Mouse (Mus musculus): ENCODE results near the gene Prelid1.
A peak's percentile ranks its signal among the peaks of the same experiment; 100 is the strongest.

The Prelid1 gene

DNA sequence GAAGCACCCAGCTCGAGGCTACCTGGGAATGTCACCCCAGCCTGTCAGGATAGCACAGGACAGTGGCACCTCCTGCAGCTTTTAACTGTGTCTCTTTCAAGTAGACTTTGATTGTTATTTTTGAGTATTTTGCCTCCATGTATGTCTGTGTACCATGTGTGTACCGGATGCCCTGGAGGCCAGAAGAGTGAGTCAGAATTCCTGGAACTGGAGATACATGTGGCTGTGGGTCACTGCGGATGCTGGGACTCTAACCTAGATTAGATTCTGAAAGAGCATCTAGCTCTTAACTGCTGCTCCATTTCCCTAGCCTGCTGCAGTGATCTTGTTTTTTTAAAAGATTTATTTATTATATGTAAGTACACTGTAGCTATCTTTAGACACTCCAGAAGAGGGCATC is 12.0 kb downstream of the Prelid1 start:
- no peak for DNase-seq (ENCODE audit: extremely low spot score)

DNA sequence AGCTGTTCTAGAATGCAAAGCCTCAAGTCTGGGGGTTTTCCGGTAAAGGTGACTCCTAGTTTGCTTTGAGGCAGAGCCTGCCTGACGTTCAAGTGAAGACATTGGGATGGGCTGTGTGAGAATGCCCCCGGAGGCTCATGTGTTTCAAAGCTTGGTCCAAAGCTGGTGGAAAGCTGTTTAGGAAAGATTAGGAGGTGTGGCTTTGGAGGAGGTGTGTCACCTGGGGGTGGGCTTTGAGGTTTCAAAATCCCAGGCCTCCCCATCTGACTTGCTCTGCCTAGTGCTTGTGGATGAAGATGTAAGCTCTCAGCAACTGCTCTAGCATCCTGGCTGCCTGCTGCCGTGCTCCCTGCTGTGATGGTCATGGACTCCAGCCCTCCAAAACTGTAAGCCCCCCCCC is 15.4 kb downstream of the Prelid1 start:
- DNase-seq (ENCODE audit: extremely low spot score), result no peak

DNA sequence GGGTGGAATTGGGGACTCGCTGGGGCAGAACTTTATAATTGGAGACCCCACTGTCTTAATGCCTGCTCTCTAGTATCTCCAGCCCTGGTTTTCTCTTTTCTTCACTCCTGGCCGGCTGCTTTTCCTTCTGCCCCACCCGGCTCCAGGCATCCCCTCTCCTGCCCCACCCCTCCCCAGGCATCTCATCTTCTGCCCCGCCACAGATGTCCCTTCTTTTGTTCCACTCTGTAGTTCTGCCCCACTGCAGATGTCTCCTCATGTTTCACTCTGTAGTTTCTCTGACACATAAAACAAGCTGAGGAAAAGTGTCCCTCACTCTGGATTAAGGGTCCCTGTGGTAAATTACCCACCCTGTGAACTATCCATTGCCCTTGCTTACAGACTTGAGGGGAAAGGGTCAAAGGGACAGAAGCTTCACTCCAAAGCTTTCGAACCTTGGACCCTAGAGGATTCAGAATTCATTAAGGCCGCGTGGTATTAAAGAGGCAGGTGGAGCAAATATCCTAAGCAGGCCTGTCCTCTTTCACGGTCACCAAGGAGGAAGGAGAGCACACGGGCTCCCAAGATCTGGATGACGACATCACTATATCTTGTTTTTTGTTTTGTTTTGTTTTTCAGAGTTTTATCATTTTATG is 17.2 kb downstream of the Prelid1 start:
- DNase-seq (ENCODE audit: extremely low spot score), result no peak

DNA sequence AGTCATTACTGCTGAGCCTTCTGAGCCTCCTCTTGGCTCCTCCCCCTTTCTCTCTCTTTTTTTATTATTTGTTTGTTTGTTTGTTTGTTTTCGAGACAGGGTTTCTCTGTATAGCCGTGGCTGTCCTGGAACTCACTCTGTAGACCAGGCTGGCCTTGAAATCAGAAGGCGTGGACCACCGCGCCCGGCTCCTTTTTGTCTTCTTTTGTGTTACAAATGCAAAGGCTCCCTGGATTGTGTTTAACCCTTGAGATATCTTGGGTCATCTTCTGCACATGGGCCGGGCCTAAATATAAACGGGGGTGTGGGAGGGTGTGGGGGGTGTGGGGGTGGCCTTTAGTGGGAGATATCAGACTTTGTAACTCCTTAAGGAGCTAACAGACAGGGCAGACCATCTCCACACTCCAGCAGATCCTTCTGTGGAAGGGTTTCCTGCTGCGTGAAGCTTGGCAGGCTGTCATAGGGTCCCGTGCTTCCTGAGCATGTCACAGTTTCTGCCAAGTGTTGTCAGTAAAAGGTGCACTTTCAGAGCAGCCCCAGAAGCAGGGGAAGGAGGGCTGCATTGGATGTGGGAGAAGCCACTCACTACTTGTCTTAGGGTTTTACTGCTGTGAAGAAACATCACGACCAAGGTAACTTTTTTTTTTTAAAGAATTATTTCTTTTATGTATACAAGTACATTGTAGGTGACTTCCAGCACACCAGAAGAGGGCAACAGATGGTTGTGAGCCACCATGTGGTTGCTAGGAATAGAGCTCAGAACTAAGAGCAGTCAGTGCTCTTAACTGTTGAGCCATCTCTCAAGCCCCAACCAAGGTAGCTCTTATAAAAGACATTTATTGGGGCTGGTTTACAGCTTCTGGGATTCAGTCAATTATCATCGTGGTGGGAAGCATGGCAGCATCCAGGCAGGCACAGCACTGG is 18.1 kb downstream of the Prelid1 start:
- no peak for DNase-seq (ENCODE audit: extremely low spot score)

DNA sequence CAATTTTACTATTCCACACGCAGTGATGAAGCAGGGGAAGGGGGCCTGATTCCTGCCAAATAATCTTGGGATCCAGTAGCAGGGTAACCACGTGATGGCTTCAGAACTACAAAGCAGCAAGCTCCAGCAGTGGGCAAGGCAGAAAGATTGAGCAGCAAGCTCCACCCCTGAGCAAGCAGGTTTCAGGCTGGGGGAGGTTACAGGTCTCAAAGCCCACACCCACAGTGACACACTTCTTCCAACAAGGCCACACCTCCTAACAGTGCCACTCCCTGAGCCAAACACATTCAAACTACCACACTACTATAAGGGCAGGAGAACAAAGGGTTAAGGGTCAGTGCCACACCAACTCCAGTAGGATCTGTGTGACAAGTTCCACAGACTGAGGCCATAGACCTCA is 19.0 kb downstream of the Prelid1 start:
- no peak for DNase-seq (ENCODE audit: extremely low spot score)

DNA sequence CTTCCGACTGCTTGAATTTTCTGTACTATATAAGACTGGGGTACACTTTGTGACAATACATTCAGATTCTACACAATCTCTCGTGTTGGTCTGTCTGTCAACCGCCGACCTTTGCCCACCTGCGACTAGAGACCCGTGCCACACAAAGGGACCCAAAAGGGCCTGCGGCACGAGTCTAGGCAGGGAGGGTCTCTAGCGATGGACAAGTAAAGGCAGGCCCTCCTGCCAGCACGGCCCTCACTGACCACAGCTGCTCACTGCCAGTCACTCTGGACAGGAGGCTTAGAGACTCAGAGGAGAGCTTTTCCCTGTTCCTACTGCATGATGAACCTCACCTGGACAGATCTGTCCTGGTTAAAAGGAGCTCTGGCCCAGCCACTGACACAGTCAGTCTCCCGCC is 22.2 kb downstream of the Prelid1 start:
- DNase-seq (ENCODE audit: extremely low spot score), result no peak

DNA sequence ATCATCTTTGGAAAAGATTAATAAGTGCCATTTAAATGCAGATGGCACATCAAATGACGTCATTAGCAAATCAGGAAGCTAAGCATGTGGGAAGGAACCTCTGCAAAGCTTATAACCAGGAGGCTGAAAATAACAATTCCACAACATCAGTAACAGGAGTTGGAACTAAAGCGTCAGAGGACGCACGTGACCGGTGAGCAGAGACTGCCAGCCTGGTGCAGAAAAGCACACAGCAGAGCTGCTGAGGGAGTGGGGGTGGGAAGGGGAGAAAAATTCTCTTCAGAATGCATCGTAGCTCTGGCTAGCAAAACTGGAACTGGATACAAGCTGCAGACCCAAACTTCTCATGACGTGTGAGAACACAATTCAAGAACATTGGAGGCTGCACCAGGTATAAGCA is 24.0 kb downstream of the Prelid1 start:
- no peak for DNase-seq (ENCODE audit: extremely low spot score)

DNA sequence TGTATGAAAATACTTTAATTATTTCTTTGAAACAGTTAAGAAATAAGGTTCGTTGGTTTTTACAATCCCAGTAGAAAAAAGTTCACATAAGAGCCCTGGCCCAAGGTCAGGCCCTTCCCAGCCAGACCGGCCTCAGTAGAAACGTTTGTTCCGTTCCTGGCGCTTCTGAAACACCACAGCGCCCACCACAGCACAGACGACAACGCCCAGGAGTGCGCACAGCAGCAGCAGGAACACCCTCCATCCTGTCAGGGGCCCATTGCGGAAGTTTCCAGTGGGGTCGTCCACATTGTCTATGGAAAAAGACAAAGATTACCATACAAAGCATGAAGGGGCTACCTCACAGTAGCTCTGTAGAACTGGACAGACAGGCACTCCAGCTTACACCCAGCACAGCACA is 26.4 kb downstream of the Prelid1 start:
- DNase-seq (ENCODE audit: extremely low spot score), result no peak

DNA sequence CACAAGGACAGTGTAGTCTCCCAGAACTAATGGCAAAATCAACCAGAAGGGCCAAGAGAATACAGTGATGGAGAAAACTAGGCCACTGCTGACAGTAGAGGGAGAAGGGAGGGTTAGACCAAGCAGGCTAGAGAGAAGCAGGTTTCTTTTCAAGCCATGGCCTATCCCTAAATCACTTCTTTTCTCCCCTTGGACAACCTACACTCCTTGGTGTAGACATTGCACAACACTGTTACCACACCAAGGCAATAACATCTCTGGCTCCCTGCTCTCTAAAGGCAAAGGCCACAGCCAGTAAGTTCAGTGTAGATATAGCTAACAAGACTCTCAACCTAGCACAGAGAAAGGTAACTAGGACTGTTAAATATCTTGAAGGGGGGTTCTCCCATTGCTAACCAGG is 40.8 kb downstream of the Prelid1 start:
- DNase-seq (ENCODE audit: extremely low spot score), result no peak

DNA sequence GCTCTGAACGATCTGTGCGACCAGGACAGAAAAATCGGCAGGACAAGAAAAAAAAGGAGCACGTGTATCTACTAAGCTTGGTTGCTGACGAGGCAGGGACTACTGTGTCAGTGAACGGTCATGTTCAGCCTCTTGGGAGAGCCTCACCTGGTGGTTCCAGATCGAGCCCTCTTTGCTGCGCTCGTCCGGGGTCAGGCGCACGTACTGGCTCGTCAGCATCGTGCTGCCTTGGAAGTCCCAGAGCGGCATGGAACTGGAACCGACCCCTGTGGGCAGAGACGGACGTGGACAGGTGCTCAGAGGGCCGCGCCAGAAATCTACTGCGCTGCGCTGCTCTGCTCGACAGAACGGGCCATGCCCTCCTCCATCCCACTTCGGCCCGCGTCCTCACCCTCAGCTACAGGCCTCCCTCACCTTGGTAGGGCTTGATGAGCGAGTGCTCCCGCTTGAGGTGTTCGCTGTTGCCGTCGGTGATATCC is 41.7 kb downstream of the Prelid1 start:
- no peak for DNase-seq (ENCODE audit: extremely low spot score)

DNA sequence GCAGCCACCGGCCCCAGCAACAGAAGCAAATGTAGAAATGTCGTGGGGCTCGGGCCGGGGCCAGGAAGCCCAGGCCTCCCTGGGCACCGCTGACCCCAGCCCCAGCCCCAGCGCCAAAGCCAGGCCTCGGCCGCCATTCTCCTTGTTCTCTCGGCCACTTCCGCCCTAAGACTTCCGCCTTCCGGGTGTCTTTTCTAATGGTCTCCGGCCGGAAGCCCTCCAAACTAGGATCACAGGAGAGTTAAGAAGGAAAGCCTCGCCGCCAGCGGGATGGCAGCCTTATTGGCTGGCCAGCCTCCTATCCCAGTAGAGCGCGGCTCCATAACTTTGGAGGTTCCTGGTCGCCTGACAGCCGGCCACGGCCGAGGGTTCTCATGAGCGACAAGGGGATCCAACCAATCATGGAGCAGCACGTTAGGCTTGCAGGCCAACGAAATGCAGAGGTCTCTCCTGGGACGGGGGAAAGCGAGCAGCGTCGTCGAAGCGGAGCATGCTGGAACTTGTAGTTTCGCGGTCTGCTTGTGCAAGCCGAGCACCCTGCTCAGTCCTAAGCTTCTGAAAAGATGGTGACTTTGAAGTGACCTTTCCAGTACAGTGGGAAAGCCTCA is 42.3 kb downstream of the Prelid1 start, which contains the start of gene Lman2:
Gene Lman2, minus strand, starts transcription at position 331 of the 608 bp plus-strand sequence.
- peak; percentile 96 for DNase-seq (ENCODE audit: extremely low spot score)

DNA sequence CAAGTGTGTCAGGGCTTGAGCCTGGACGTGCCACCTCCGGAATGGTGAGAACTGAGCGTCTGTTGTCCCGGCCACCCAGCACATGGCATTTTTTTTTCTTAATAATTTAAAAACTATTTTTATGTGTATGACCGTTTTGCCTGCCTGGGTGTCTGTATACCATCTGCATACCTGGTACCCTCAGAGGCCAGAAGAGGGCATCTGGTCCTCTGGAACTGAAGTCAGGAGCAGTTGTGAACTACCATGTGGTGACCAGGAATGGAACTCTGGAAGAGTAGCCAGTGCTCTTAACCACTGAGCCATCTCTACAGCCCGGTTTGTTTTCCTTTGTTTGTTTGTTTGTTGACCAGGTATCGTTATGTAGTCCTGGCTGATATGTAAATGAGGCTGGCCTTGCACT is 48.1 kb downstream of the Prelid1 start:
- no peak for DNase-seq (ENCODE audit: extremely low spot score)

DNA sequence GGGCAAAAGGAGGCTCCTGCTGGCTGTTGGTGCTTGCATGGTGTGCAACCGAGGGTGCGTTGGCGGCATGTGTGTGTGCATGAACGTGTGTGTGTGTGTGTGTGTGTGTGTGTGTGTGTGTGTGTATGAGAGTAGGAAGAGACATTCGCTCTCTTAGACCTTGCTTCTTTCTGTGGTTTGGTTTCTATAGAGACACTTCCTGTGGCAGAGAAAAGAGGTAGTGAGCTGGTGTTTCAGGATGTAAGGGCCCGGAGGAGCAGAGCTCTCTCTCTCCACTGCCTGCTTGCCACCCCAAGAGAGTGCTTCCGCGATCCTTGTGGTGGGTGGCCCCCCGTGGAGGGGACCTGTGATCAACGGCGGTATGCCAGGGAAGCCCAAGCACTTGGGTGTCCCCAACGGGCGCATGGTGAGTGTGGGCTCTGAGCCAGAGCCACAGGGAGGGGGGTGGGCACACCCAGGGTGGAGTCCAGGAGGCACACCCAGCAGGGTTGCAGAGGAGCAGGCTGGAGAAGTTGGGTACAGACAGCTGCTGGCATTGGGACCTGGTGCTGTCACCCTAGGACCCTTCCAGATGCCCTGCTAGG is 49.3 kb downstream of the Prelid1 start, which contains the start of gene Rgs14:
Gene Rgs14, plus strand, starts transcription at position 202 of the 584 bp plus-strand sequence.
- DNase-seq (ENCODE audit: extremely low spot score), result no peak

DNA sequence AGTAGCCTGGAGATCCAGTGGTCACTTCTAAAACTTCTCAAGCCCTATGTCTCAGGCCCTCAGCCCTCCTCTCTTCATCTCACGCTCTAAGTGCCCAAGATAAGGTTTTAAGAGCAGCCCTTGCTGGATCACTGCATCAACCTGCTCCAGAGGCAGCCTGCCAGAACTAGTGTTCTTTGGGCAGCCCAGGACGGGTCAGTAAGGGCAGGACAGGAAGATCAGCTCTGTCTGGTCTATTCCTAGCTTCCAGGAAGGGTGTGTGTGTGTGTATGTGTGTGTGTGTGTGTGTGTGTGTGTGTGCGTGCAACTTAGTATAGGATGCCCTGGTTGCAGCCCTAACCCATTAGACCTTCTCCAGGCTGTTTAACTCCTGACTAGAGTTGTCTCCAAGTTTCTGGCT is 49.9 kb downstream of the Prelid1 start:
- DNase-seq (ENCODE audit: extremely low spot score), result no peak

DNA sequence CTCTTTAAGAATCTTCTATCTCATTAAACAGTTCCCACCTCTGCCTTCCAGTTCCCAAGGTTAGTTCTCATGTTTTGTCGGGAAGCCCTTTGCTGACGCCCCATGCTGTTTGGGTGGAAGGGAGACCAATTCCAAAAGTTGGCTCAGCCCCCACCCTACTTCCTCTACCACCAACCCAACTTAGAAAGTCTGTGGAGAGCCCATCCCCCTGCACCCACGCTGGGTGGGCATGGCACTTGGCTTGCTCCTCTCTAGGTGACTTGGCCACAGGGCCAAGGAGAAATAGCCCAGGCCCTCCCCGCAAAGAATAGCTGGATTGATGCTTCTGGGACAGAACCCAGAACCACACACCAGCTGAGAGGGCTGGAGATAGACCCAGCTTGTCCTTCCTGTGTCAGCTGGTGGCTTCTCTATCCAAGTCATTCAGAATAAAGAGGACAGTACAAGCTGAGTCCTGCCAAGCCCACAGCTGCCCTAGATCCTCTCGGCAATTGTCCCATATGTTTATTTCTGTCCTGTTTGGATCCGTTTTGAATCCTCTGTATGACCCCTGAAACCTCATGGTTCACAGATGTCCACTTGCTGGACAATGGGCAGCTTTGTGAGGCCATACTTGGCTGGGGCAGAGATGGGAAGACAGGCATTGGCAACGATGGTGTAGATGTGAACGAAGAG is 50.8 kb downstream of the Prelid1 start:
- DNase-seq (ENCODE audit: extremely low spot score), result no peak

DNA sequence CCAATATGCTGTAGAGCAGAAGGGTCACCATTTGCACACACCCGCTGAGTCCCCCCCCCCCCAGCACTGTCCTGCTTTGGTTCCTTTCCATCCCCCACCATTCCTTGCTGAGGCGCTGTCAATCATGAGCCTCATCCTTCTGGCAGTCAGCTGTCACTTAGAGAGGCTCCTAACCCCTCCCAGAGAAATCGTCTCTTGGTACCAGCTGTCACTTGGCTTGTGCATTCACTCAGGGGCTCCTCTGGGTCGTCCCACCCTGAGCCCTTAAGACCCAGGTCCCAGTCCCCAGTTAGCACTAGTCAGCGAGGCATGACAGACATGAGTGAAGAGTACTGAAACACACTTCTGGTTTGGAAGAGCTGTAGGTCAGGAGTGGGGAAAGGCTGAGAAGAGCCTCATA is 51.4 kb downstream of the Prelid1 start:
- DNase-seq (ENCODE audit: extremely low spot score), result no peak

DNA sequence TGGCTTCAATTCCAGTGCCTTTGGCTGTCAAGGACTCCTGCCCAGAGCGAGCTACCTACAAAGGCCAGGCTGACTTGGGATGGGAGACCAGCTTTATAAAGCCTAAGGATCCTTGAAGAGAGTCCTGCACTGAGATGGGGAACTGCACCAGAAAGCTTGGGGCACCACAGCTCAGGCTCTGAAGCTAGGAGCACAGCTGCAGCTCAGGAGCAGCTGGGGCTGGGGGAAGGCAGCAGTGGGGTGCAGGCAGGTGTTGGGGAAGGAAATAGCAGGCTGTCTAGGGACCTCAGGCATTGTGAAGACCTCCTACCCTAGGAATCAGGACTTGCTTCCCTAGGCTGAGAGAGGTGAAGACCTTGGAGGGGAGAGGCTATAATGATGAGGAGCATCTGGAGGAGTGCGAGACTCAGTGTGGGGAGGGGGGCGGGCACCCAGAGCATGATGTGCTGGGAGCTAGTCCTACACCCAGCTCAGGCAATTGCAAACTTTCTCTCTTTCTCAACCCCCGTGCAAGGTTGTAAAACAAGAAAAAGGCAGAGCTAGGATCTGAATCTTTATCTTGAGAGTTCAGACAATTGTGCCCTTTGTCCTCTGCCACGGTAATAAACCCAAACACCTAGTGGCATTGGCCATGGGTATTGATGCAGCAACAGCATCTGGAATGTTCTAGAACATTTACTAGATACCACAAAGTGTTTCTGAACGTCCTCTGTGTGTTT is 54.1 kb downstream of the Prelid1 start:
- no peak for DNase-seq (ENCODE audit: extremely low spot score)

All from embryo, embryonic 9.5 days (tissue).